In the genomic region with DNA sequence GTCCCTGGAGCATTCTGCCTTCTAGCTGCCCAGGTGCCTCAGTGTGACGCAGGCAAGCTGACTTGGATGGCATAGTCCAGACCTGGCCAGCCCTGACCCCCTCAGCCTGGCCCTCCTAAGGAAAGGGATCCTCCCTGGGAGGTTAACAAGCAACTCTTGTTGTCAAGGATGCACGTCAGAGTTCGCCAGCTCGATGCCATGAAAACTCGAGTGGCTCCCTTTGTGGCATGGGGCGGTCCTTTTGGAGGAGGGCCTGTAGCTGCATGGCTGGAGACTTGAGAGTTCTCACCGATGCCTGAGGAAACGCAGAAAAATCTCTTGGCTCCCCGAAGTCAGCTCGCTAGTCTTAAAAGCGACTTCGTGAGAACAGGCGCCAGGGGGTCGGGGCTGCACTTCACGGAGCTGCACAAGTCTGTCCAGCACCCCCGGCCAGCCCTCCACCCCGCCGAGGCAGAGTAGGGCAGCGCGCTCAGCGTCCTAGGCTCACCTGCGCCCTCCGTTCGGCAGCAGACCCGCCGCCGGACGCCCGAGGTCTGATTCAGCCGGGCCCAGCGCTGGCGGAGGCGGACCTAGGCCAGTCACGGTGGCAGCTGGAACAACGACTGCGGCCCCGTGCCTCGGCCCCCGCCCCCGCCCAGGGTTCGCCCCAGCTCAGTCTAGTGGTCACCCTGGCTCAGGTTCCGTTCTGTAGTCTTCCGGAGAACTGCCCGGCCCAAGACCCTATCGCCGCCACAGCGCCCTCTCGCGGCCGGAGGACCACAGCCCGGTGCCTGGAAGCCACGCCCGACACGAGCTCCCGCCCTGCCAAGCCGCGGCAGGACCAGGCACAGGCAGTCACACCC, we compare ENCODE assay signal across 8 mouse cellular contexts. TPM values are rescaled to one million over a fixed set of nuclear protein-coding genes. Genes with fewer than 3 reads are reported as not detected.
DNase-seq lines count a peak whose midpoint lies in the region; ATAC-seq lines count a peak whose summit lies in the region.

A gene (minus strand): TSS at position 689 of the 842 bp plus-strand sequence.

- H3K4me2 ChIP-seq in hindbrain, embryonic 11.5 days (replicated peaks; ENCODE audit: low read depth, low read length) = peak within 1 kb of the TSS; percentile 92

- H3K9ac ChIP-seq in hindbrain, embryonic 11.5 days (ENCODE audit: low read depth, low read length) = peak within 1 kb of the TSS; percentile 92

- H3K27ac ChIP-seq in hindbrain, embryonic 11.5 days (ENCODE audit: low read depth, low read length) = peak within 1 kb of the TSS; percentile 75

- H3K9me3 ChIP-seq in hindbrain, embryonic 11.5 days (ENCODE audit: control insufficient read depth, low read length) = no peaks in the 10 kb centered on the region

- peaks cover 4% of the 10 kb centered on the region for H3K36me3 ChIP-seq in hindbrain, embryonic 11.5 days (ENCODE audit: control insufficient read depth, insufficient read depth, low read length)

- H3K4me1 ChIP-seq in hindbrain, embryonic 11.5 days (replicated peaks; ENCODE audit: control insufficient read depth, insufficient read depth, low read length) = peaks cover 17% of the 10 kb centered on the region

- H3K27me3 ChIP-seq in hindbrain, embryonic 11.5 days (ENCODE audit: control insufficient read depth, insufficient read depth, low read length) = no peaks in the 10 kb centered on the region

- peak; percentile 96 for ATAC-seq in hindbrain, embryonic 11.5 days (ENCODE audit: low FRiP score)

- under 1% methylated on average over 43 of the region's 57 CpGs for WGBS in hindbrain, embryonic 11.5 days

- peak within 1 kb of the TSS; percentile 90 for H3K4me3 ChIP-seq in hindbrain, embryonic 11.5 days (ENCODE audit: low read depth, low read length)

- DNase-seq in MN1 (ENCODE audit: low spot score) = peak; percentile 93
- DNase-seq in cerebellum, adult 9-10 months = peak; percentile 96
- DNase-seq in frontal cortex, adult 2 months (ENCODE audit: extremely low spot score in 1 of 2, low spot score in 1 of 2) = peak; percentile 82 to 99
- peak; percentile 99 for DNase-seq in hindbrain, embryonic 11.5 days (ENCODE audit: low spot score)
- peak; percentile 99 to 100 for DNase-seq in layer of hippocampus, postnatal 10 days (ENCODE audit: low spot score in 2 of 2)
- peak; percentile 98 for DNase-seq in lung, postnatal 10 days
- peak; percentile 98 for DNase-seq in ovary, postnatal 36 days (ENCODE audit: low spot score)
- peak; percentile 97 for DNase-seq in thymus, postnatal 25 days

RNA-seq across cellular contexts. Expression of the gene that starts here (rescaled TPM):
- 26.6 and 31.6 TPM in 2 replicates for polyA plus RNA-seq in frontal cortex, adult 2 months (2012; rRNA removed)
- polyA plus RNA-seq in hindbrain, embryonic 11.5 days (2014; fragmentation: Nextera tagmentation; extraction: Ambion mirVana) = 23.1 and 23.9 TPM in 2 replicates
- total RNA-seq in layer of hippocampus, postnatal 10 days (2021) = 10 to 100 TPM; 17.2 to 21.0 TPM

Comparison
In these comparisons a context has a peak if more than half of its experiments do, and no peak if none do; other contexts are left out.
1. Peak in every context shown above with its lines: DNase-seq, ATAC-seq, H3K4me3 ChIP-seq and H3K27ac ChIP-seq.